Mouse (Mus musculus) frontal cortex, postnatal 14 days (tissue): ENCODE data around the gene Ramp1.
A peak's percentile ranks its signal among the peaks of the same experiment; 100 is the strongest.

ENCODE experiments used
- DNase-seq, 2 experiments: peaks; one replicate each; pipeline ENCODE4 v3.0.0; 2022; ENCODE audit warnings: low spot score in 2 of 2

Gene Ramp1

GRCm38 (mm10) chr1:91179533-91180173, at the start of gene Ramp1:
Gene Ramp1, plus strand, starts transcription at chr1:91179822.
- no peak for DNase-seq

GRCm38 (mm10) chr1:91137036-91137435, 42.6 kb upstream of the Ramp1 start:
- no peak for DNase-seq

GRCm38 (mm10) chr1:91144813-91145212, 34.8 kb upstream of the Ramp1 start, which contains the start of gene Rbm44:
Gene Rbm44, plus strand, starts transcription at chr1:91145089.
- DNase-seq = no peak

- DNase-seq = no peak
Measured at GRCm38 (mm10) chr1:91151509-91151908, 28.1 kb upstream of the Ramp1 start.

GRCm38 (mm10) chr1:91166798-91167197, 12.8 kb upstream of the Ramp1 start:
- DNase-seq = no peak

GRCm38 (mm10) chr1:91169157-91169556, 10.5 kb upstream of the Ramp1 start:
- DNase-seq = no peak

- DNase-seq = no peak
Measured at GRCm38 (mm10) chr1:91174796-91175195, 4.8 kb upstream of the Ramp1 start.

GRCm38 (mm10) chr1:91176026-91176425, 3.6 kb upstream of the Ramp1 start:
- no peak for DNase-seq

- no peak for DNase-seq
Measured at GRCm38 (mm10) chr1:91176871-91177270, 2.8 kb upstream of the Ramp1 start.

- peak; percentile 67 to 72 for DNase-seq
Measured at GRCm38 (mm10) chr1:91179086-91179485, 536 bp upstream of the Ramp1 start.

GRCm38 (mm10) chr1:91180174-91180565, 548 bp downstream of the Ramp1 start:
- DNase-seq = no peak

GRCm38 (mm10) chr1:91180723-91181122, 1.1 kb downstream of the Ramp1 start:
- DNase-seq = no peak

- DNase-seq = no peak
Measured at GRCm38 (mm10) chr1:91181261-91181660, 1.6 kb downstream of the Ramp1 start.

GRCm38 (mm10) chr1:91181784-91182450, 2.3 kb downstream of the Ramp1 start:
- no peak for DNase-seq

GRCm38 (mm10) chr1:91183305-91183704, 3.7 kb downstream of the Ramp1 start:
- DNase-seq = no peak

- DNase-seq = no peak
Measured at GRCm38 (mm10) chr1:91186677-91187076, 7.1 kb downstream of the Ramp1 start.

- DNase-seq = no peak
Measured at GRCm38 (mm10) chr1:91187315-91187714, 7.7 kb downstream of the Ramp1 start.

GRCm38 (mm10) chr1:91187786-91188640, 8.4 kb downstream of the Ramp1 start:
- DNase-seq = no peak

GRCm38 (mm10) chr1:91188851-91189460, 9.3 kb downstream of the Ramp1 start:
- DNase-seq = no peak

GRCm38 (mm10) chr1:91192184-91192583, 12.6 kb downstream of the Ramp1 start:
- no peak for DNase-seq

- DNase-seq = no peak
Measured at GRCm38 (mm10) chr1:91193242-91193641, 13.6 kb downstream of the Ramp1 start.

- DNase-seq = no peak
Measured at GRCm38 (mm10) chr1:91193680-91194079, 14.1 kb downstream of the Ramp1 start.
